In genomic region chr2:84292351-84293000, GRCm38 (mm10) we compare ENCODE assay signal across 15 mouse cellular contexts.
DNase-seq lines count a peak whose midpoint lies in the region; ATAC-seq and TF ChIP-seq lines count a peak whose summit lies in the region.
"Had no signal": no experiment of that assay in that cellular context is flagged by ENCODE, and none has a peak within 500 bp of the region (broad histone marks: within the 10 kb centered on the region; RNA-seq: fewer than 3 reads in every experiment).

No protein-coding gene starts in this region.

- H3K4me1 ChIP-seq in intestine, postnatal 0 days (replicated peaks; ENCODE audit: control insufficient read depth, insufficient read depth, low read length), result no peaks in the 10 kb centered on the region
- no peaks in the 10 kb centered on the region for H3K4me1 ChIP-seq in intestine, embryonic 16.5 days (ENCODE audit: control insufficient read depth, insufficient read depth, low read length)
- H3K4me1 ChIP-seq in liver, postnatal 0 days (ENCODE audit: insufficient read depth), result no peaks in the 10 kb centered on the region
- H3K4me1 ChIP-seq in liver, embryonic 11.5 days (replicated peaks; ENCODE audit: control insufficient read depth, insufficient read depth, low read length), result no peaks in the 10 kb centered on the region
- H3K4me1 ChIP-seq: heart, embryonic 10.5 days; midbrain, embryonic 12.5 days had no signal

- no peak overlapping the region for H3K27ac ChIP-seq in intestine, postnatal 0 days (ENCODE audit: low read depth, low read length)
- no peak overlapping the region for H3K27ac ChIP-seq in intestine, embryonic 16.5 days (ENCODE audit: low read length)
- no peak overlapping the region for H3K27ac ChIP-seq in liver, postnatal 0 days (ENCODE audit: low read depth)
- no peak overlapping the region for H3K27ac ChIP-seq in liver, embryonic 11.5 days (ENCODE audit: low read depth, low read length)
- H3K27ac ChIP-seq: heart, embryonic 10.5 days; hindbrain, embryonic 13.5 days; midbrain, embryonic 12.5 days; neural tube, embryonic 12.5 days had no signal

- no peak for DNase-seq in liver, postnatal 0 days
- DNase-seq in liver, embryonic 11.5 days (ENCODE audit: low spot score), result no peak
- peak; percentile 46 for DNase-seq in adipocyte (ENCODE audit: low spot score)
- peak; percentile 23 for DNase-seq in naive thymus-derived CD4-positive, alpha-beta T cell, adult 2 months (ENCODE audit: low read depth)
- no peak for DNase-seq in gastrocnemius, adult 18-20 months (ENCODE audit: low spot score)
- DNase-seq: cerebellum, adult 9-10 months; lung, adult 2 months; thymus, adult 2 months had no signal

- no peak for ATAC-seq in intestine, postnatal 0 days
- no peak for ATAC-seq in intestine, embryonic 16.5 days
- no peak for ATAC-seq in liver, postnatal 0 days
- ATAC-seq in liver, embryonic 11.5 days (replicated peaks; ENCODE audit: low FRiP score), result no peak
- ATAC-seq: activated CD4-positive, CD25-positive, alpha-beta regulatory T cell, adult 4 months had no signal

- H3K4me3 ChIP-seq in intestine, postnatal 0 days (ENCODE audit: low read depth, low read length), result no peak overlapping the region
- H3K4me3 ChIP-seq in intestine, embryonic 16.5 days (ENCODE audit: low read length), result no peak overlapping the region
- no peak overlapping the region for H3K4me3 ChIP-seq in liver, postnatal 0 days (ENCODE audit: low read depth, low read length)
- no peak overlapping the region for H3K4me3 ChIP-seq in liver, embryonic 11.5 days (ENCODE audit: low read depth, low read length)
- H3K4me3 ChIP-seq: heart, embryonic 10.5 days; hindbrain, embryonic 13.5 days; midbrain, embryonic 12.5 days; neural tube, embryonic 12.5 days had no signal

- 93% methylated on average over 4 of the region's 4 CpGs for WGBS in intestine, postnatal 0 days
- WGBS in intestine, embryonic 16.5 days, result 93% methylated on average over 4 of the region's 4 CpGs
- WGBS in liver, postnatal 0 days (ENCODE audit: insufficient replicate concordance), result 82% methylated on average over 4 of the region's 4 CpGs
- WGBS in liver, embryonic 11.5 days, result 85% methylated on average over 4 of the region's 4 CpGs

- H3K36me3 ChIP-seq in intestine, postnatal 0 days (ENCODE audit: control insufficient read depth, insufficient read depth), result no peaks in the 10 kb centered on the region
- no peaks in the 10 kb centered on the region for H3K36me3 ChIP-seq in intestine, embryonic 16.5 days (ENCODE audit: control insufficient read depth, insufficient read depth, low read length)
- H3K36me3 ChIP-seq in liver, postnatal 0 days (replicated peaks; ENCODE audit: insufficient read depth, low read length), result no peaks in the 10 kb centered on the region
- H3K36me3 ChIP-seq in liver, embryonic 11.5 days (ENCODE audit: control insufficient read depth, insufficient read depth, low read length), result no peaks in the 10 kb centered on the region
- H3K36me3 ChIP-seq: heart, embryonic 10.5 days; hindbrain, embryonic 13.5 days; midbrain, embryonic 12.5 days; neural tube, embryonic 12.5 days had no signal

- peak; percentile 66 for TF ChIP-seq CTCF in intestine, postnatal 0 days (IDR thresholded peaks at IDR 0.05; ENCODE audit: low read depth)
- peak; percentile 54 for TF ChIP-seq CTCF in liver, postnatal 0 days (IDR thresholded peaks at IDR 0.05; ENCODE audit: low read depth)

- no peak for TF ChIP-seq EP300 in liver, postnatal 0 days (IDR thresholded peaks at IDR 0.05; ENCODE audit: low read depth)

- no peak overlapping the region for H3K9ac ChIP-seq in intestine, postnatal 0 days (ENCODE audit: low read depth, low read length)
- no peak overlapping the region for H3K9ac ChIP-seq in intestine, embryonic 16.5 days (ENCODE audit: low read depth, low read length)
- no peak overlapping the region for H3K9ac ChIP-seq in liver, postnatal 0 days (replicated peaks)
- H3K9ac ChIP-seq in liver, embryonic 11.5 days (ENCODE audit: low read depth, low read length), result no peak overlapping the region
- H3K9ac ChIP-seq: hindbrain, embryonic 13.5 days; midbrain, embryonic 12.5 days; neural tube, embryonic 12.5 days had no signal

- H3K4me2 ChIP-seq in intestine, postnatal 0 days (replicated peaks; ENCODE audit: low read depth), result no peak overlapping the region
- no peak overlapping the region for H3K4me2 ChIP-seq in intestine, embryonic 16.5 days (ENCODE audit: low read depth, low read length)
- H3K4me2 ChIP-seq in liver, postnatal 0 days (ENCODE audit: low read depth, low read length), result no peak overlapping the region
- no peak overlapping the region for H3K4me2 ChIP-seq in liver, embryonic 11.5 days
- H3K4me2 ChIP-seq: hindbrain, embryonic 13.5 days; midbrain, embryonic 12.5 days; neural tube, embryonic 12.5 days had no signal

- no peaks in the 10 kb centered on the region for H3K27me3 ChIP-seq in intestine, postnatal 0 days (replicated peaks; ENCODE audit: control insufficient read depth, insufficient read depth, low read length)
- H3K27me3 ChIP-seq in intestine, embryonic 16.5 days (replicated peaks; ENCODE audit: control insufficient read depth, insufficient read depth, low read length), result no peaks in the 10 kb centered on the region
- no peaks in the 10 kb centered on the region for H3K27me3 ChIP-seq in liver, postnatal 0 days (ENCODE audit: insufficient read depth, low read length)
- H3K27me3 ChIP-seq in liver, embryonic 11.5 days (replicated peaks; ENCODE audit: control insufficient read depth, insufficient read depth, low read length), result no peaks in the 10 kb centered on the region
- H3K27me3 ChIP-seq: hindbrain, embryonic 13.5 days; midbrain, embryonic 12.5 days; neural tube, embryonic 12.5 days had no signal

- H3K9me3 ChIP-seq in intestine, postnatal 0 days (ENCODE audit: control insufficient read depth), result no peaks in the 10 kb centered on the region
- H3K9me3 ChIP-seq in intestine, embryonic 16.5 days (ENCODE audit: control insufficient read depth, low read length), result no peaks in the 10 kb centered on the region
- no peaks in the 10 kb centered on the region for H3K9me3 ChIP-seq in liver, postnatal 0 days (ENCODE audit: low read length)
- H3K9me3 ChIP-seq in liver, embryonic 11.5 days (ENCODE audit: control insufficient read depth, low read length), result no peaks in the 10 kb centered on the region
- H3K9me3 ChIP-seq: heart, embryonic 10.5 days; hindbrain, embryonic 13.5 days; midbrain, embryonic 12.5 days; neural tube, embryonic 12.5 days had no signal

Comparison
In these comparisons a context has a peak if more than half of its experiments do, and no peak if none do; other contexts are left out.
1. DNase-seq: peak in adipocyte (single experiment) and naive thymus-derived CD4-positive, alpha-beta T cell, adult 2 months (single experiment); none in liver, postnatal 0 days (single experiment), liver, embryonic 11.5 days (single experiment) and gastrocnemius, adult 18-20 months (single experiment).